Mouse (Mus musculus): ENCODE measurements at regions not wholly inside any gene's neighbourhood (a gene's known extent, or its start where the extent isn't known, plus 50 kb on each side); places are given as distances from the start of the nearest gene placed in this dataset.
A peak's percentile ranks its signal among the peaks of the same experiment; 100 is the strongest.
"Not testable (repeated sequence)": the region's sequence is repeated elsewhere in the genome, so short reads cannot be mapped to it uniquely, and the experiment has no call there.

DNA sequence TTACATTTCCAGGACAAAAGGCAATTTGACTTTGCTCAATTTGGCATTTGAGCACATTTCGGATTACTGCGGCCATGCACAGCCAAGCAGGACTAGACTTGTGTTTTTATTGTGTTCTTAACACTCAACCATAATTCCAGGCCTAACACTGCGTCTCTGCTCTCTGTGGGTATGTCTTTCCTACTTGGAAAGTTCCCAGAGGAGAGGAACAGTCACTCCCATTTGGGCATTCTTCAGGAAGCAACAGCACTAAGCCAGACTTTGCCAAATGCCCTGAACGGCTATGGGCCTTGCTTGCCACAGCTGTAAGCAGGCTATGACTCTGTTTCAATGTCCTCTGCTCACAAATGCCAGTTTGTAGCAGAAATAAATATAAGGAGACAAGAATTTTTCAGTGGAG lies 56.5 kb upstream of the Pdk3 start:
- no peak for DNase-seq (ENCODE audit: low spot score)

DNA sequence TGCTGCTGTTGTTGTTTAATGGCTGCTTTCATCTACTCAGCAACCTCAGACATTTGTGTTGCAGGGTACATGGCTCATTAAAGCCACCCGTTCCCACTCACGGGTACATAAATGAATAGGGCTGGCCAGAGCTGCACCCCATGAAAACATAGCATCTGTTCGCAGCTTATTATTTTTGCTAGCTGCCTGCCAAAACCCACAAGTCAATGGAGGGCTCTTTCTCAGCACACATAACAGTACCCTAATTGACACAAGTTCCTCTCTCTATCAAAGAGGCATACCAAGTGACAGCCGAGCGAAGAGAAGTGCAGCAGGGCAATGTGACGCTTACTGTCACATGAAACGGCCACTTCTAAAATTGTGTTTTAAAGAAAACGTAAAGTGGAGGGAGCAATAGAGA lies 57.0 kb upstream of the Pdk3 start:
- no peak for DNase-seq (ENCODE audit: low spot score)

DNA sequence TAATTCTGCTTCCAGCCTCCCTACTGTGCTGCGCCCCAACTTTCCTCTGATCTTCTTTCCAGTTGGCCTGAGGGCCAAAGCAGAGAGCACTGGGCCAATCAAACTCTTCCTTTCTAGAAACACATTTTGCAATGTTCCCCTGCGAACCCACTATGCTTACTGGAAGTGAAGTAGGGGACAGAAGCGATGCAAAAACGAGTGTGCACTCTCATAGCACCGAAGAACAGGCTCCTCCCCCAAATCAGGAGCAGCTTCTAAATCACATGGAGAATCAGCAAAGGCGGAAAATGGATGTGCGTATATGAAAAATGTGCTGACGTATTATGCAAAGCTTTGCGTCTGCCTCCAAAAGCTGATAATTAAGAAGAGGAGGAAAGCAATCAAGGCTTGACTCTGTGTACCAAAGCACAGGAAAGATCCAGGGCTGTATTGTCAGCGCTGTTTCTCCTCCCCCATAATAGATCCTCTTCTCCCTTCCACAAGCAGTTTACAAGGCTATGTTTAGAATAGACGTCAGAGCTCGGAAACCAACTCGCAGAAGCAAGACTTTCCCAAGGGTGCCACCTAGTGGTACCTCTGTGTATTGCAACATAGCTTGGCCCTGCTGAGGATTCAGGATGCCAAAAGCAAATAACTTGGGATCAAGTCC lies 57.5 kb upstream of the Pdk3 start:
- peak; percentile 26 for DNase-seq (ENCODE audit: low spot score)

DNA sequence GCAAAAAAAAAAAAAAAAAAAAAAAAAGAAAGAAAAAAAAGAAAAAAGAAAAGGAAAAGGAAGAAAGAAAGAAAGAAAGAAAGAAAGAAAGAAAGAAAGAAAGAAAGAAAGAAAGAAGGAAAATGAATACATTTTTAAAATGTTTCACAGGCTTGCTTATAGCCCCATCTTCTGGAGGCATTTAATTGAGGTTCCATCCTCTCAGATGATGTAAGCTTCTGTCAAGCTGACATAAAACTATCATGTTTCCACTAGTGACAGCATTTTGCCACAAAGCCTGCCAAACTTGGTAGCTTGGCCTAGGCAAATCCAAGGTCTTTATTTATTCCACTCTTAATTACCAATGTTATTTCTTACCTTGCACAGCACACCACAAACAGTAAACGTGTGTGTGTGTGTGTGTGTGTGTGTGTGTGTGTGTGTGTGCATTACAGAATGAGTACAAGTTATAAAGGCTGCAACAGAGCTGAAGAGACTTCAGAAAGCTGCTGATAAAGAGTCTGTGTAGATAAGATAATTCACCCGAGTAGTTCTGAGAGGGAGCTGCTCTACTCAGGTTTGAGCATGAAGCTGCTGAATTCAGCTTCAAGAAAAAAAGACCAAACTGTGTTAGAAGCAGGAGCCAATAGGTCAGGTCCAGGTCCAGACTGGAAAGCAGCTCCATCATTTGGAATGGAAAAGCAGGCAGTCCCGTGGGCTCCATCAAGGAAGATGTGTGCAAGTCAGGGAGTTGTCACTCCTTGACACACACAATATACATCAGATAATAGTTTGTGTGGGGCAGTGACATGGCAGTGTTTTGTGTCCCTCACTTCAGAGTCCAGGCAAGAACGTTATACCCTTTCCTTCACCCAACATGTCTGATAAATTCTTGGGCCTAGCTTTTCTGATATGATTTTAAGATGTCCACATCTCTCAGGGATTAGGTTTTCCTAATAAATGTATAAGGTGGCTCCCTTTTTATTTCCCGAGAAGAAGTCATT lies 65.1 kb upstream of the Pdk3 start:
- no peak for DNase-seq (ENCODE audit: low spot score)

GRCm38 (mm10) chrX:93903209-93903608 lies 65.2 kb upstream of the AU015836 start:
- DNase-seq (ENCODE audit: low spot score) = no peak

DNA sequence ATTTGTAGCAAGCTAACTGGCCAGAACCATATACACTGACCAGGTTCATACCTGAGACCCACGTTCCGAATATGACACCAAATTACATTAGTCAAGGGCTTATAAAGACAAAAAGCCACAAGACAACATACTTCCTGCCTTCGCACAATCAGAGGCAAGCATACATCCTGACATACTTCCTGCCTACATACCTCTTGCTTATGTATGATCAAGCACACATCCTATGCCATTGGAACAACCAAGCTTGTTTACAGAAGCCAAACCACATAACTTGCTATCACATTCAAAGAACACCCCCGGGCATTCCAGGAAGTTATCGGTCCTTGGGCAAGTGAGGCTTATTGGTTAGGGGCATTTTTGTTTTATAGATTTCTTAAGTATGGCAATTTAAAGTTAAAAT lies 62.9 kb upstream of the AU015836 start:
- DNase-seq (ENCODE audit: low spot score) = no peak

DNA sequence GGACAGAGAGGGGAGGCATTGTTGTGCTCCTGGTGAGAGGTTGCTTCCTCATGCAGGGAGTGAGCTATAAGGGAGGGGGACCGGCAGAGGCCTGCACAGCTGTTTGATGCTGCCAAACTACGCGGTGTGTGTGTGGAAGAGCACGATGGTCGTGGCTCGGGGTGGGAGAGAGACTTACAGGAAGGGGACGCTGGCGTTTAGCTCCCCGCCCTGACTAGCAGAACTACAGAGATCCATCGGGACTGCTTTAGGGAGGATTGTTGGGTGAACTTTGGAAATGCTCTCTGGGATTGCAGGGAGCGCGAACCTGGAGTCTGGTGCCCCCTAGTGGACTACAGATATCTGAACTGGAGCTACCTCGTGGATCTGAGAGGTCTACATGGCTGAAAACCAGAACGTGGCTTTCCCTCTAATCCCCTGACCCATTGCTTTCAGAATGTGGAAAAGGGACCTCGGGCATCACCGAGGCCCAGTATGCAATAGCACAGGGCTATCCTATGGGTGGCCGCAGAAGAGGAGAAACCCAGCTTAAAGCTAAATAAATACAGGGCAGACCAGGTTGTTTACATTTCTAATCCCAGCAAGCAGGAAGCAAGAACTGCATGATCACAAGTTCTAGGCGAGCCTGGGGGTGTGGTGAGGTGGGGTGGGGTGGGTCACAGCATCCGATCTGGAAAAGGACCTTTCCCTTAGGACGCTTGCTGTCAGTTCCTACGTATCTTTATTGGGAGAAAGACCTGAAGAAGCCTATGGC lies 57.2 kb upstream of the AU015836 start:
- peak; percentile 12 for DNase-seq (ENCODE audit: low spot score)

- no peak for DNase-seq (ENCODE audit: low spot score)
Measured at GRCm38 (mm10) chrX:93915548-93915947, 52.9 kb upstream of the AU015836 start.

- DNase-seq (ENCODE audit: low spot score) = not testable (repeated sequence)
Measured at GRCm38 (mm10) chrX:93917367-93917766, 51.1 kb upstream of the AU015836 start.

Data from ovary, adult 18-20 months (tissue).